Mouse (Mus musculus) midbrain, embryonic 11.5 days (tissue): ENCODE measurements around the gene Actl7a. TPM values are rescaled to one million over a fixed set of nuclear protein-coding genes. Genes with fewer than 3 reads are reported as not detected.

Source experiments
- ATAC-seq: fragments of 200-750 bp; cut with Nextera tagmentation; 2 replicates; pipeline ENCODE4 v1.8.0; 2017; ENCODE audit warnings: moderate TSS enrichment, moderate library complexity; ENCODE audit not compliant: low FRiP score
- DNase-seq: peaks from one replicate; pipeline ENCODE4 v3.0.0; 2015; ENCODE audit warnings: low spot score; ENCODE audit errors: missing footprints
- H3K27ac ChIP-seq: fragments of 300-500 bp; sonication (generic); 2 replicates; pipeline ENCODE4 v1.5.1; 2014; ENCODE audit warnings: low read depth, low read length
- H3K27me3 ChIP-seq: fragments of 300-500 bp; sonication (generic); 2 replicates; pipeline ENCODE4 v1.6.1; 2014; ENCODE audit warnings: mild to moderate bottlenecking, low read length, moderate library complexity, mixed read lengths; ENCODE audit not compliant: control insufficient read depth, insufficient read depth
- H3K36me3 ChIP-seq: fragments of 300-500 bp; sonication (generic); 2 replicates; pipeline ENCODE4 v1.6.1; 2014; ENCODE audit warnings: mild to moderate bottlenecking, low read length, moderate library complexity, mixed read lengths; ENCODE audit not compliant: control insufficient read depth, insufficient read depth
- H3K4me1 ChIP-seq: fragments of 300-500 bp; sonication (generic); 2 replicates; pipeline ENCODE4 v1.6.1; 2014; ENCODE audit warnings: low read length; ENCODE audit not compliant: control insufficient read depth, insufficient read depth
- H3K4me2 ChIP-seq: fragments of 300-500 bp; sonication (generic); 2 replicates; pipeline ENCODE4 v1.6.1; 2014; ENCODE audit warnings: mild to moderate bottlenecking, moderate library complexity
- H3K4me3 ChIP-seq: fragments of 300-500 bp; sonication (generic); 2 replicates; pipeline ENCODE4 v1.5.1; 2014; ENCODE audit warnings: low read depth, low read length
- H3K9ac ChIP-seq: fragments of 300-500 bp; sonication (generic); 2 replicates; pipeline ENCODE4 v1.6.1; 2014; ENCODE audit warnings: low read length
- H3K9me3 ChIP-seq: fragments of 300-500 bp; sonication (generic); 2 replicates; pipeline ENCODE4 v1.6.1; 2016; ENCODE audit warnings: low read length; ENCODE audit not compliant: control insufficient read depth
- WGBS: fragments of 180-500 bp; shearing (Covaris S2); extraction: QIAGEN DNeasy Blood & Tissue Kit; methylation state at CpG from one replicate; pipeline ENCODE4 v1.1.7; 2014; 5-methylcytosine and 5-hydroxymethylcytosine counted together
- polyA plus RNA-seq: library from polyadenylated mRNA; unstranded; fragments of >200 nt; fragmentation: Nextera tagmentation; extraction: Ambion mirVana; gene quantifications from 2 replicates; pipeline ENCODE4 v1.2.1, GENCODE M21; 2014

Actl7a gene
- polyA plus RNA-seq, 1 experiment from 2014 or later, result 0.11 TPM

DNA sequence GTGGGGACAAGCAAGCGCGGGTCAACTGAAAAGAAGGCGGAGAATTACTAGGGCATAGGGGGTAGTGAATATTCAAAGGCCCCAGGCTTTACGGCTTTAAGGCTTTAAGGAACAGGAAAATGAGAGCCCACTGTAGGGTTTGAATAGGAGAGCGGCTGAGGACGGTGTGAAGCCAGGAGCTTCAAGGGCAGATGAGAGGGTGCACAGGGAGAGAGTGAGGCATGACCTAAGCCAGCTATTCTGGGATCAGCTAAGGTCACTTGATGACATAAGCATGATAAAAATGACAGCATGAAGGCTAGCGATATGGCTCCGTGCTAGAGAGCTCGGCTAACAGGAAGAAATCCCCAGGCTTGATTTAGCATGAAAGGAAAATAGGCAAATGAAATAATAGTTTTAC is 23.8 kb upstream of the Actl7a start:
- Histone ChIP-seq H3K4me3 (no peak overlapping the region), H3K9ac (no peak overlapping the region), H3K27ac (no peak overlapping the region), H3K4me2 (no peak overlapping the region), H3K4me1 (no peaks in the 10 kb centered on the region), H3K36me3 (no peaks in the 10 kb centered on the region), H3K9me3 (no peaks in the 10 kb centered on the region), H3K27me3 (no peaks in the 10 kb centered on the region)
- ATAC-seq, result no peak
- no peak for DNase-seq
- 68% methylated on average over 9 of the region's 9 CpGs for WGBS

DNA sequence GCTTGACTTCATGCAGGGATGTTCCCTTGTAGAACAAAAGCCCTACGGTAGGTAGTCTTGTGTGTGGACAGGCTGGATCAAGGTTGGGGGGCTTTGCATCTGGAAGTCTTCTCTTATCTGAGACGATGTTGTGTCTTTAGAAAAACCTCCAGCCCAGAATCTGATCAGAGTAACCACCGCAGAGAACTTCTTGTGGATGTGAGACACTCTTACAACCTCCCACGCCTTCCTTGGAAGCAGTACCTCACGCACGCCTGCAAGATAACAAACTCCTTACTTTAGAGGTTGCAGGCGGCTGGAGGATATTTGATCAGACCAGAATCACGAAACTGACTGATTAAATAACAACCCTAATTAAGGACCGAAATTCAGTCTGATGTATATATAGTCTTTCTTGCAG is 22.8 kb upstream of the Actl7a start:
- Histone ChIP-seq H3K9ac (no peak overlapping the region), H3K4me2 (no peak overlapping the region), H3K9me3 (no peaks in the 10 kb centered on the region), H3K27me3 (no peaks in the 10 kb centered on the region), H3K4me1 (no peaks in the 10 kb centered on the region), H3K4me3 (no peak overlapping the region), H3K27ac (no peak overlapping the region), H3K36me3 (no peaks in the 10 kb centered on the region)
- ATAC-seq (no peak), DNase-seq (no peak)
- WGBS, result 92% methylated on average over 9 of the region's 9 CpGs

DNA sequence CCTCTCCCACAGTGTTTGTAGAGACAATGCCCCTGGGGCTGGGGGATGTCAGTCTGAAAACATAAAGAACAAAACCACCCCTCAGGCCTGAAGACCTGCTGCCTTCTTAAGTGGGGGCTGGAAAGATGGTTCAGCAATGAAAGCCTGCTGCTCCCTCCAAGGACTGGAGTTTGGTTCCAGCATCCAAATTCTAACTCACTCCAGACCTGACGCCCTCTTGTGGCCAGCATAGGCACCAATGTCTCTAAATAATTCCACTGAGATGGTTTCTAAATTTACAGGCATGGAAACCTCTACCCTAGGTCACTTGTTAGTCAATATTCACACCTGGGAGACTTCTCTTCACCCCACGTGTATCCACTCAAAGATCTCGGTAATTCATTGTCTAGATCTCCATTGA is 21.7 kb upstream of the Actl7a start:
- no peak for ATAC-seq
- H3K27ac ChIP-seq, result no peak overlapping the region
- no peaks in the 10 kb centered on the region for H3K27me3 ChIP-seq
- 28% methylated on average over 3 of the region's 3 CpGs for WGBS
- no peaks in the 10 kb centered on the region for H3K36me3 ChIP-seq
- peak; percentile 84 for DNase-seq
- H3K4me2 ChIP-seq, result no peak overlapping the region
- H3K4me3 ChIP-seq, result no peak overlapping the region
- no peaks in the 10 kb centered on the region for H3K4me1 ChIP-seq
- no peak overlapping the region for H3K9ac ChIP-seq
- H3K9me3 ChIP-seq, result no peaks in the 10 kb centered on the region

DNA sequence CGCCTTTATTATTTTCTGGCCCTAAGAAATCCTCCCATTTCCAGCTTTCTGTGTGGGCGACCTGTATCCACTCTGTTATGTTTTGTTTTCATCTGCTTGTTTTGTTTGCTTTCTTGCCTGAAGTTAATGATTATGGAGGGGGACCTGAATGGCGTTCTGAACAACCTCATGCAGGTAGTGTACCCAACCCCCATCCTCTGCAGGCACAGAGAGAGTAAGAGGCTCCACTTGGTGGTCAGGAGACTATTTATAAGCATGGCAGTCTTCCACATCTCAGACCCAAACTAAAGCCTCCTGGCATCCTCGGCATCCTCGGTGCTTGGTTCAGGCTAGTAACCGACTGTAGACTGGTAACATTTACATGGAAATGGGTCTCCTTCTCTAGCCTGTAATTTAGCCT is 20.9 kb upstream of the Actl7a start:
- Histone ChIP-seq H3K9ac (no peak overlapping the region), H3K9me3 (no peaks in the 10 kb centered on the region), H3K4me2 (no peak overlapping the region), H3K4me3 (no peak overlapping the region), H3K27me3 (no peaks in the 10 kb centered on the region), H3K36me3 (no peaks in the 10 kb centered on the region), H3K4me1 (no peaks in the 10 kb centered on the region), H3K27ac (no peak overlapping the region)
- 76% methylated on average over 6 of the region's 6 CpGs for WGBS
- DNase-seq (no peak), ATAC-seq (no peak)

DNA sequence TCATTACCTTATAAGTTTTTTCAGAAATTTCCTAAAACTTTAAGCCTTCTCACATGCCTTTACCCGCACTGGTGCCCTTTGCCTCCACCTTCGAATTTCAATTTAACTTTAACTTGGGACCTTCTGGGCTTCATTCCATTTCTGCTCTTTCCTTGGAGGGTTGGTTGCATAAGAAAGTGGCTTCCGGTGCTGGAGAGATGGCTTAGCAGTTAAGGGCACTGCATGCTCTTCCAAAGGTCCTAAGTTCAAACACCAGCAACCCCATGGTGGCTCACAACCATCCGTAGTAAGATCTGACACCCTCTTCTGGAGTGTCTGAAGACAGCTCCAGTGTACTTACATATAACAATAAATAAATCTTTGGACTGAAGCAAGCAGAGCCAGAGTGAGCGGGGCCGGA is 20.0 kb upstream of the Actl7a start:
- H3K9ac ChIP-seq, result no peak overlapping the region
- H3K36me3 ChIP-seq, result no peaks in the 10 kb centered on the region
- H3K4me2 ChIP-seq, result no peak overlapping the region
- H3K27ac ChIP-seq, result no peak overlapping the region
- no peak overlapping the region for H3K4me3 ChIP-seq
- H3K27me3 ChIP-seq, result no peaks in the 10 kb centered on the region
- DNase-seq (no peak), ATAC-seq (no peak)
- no peaks in the 10 kb centered on the region for H3K4me1 ChIP-seq
- 90% methylated on average over 6 of the region's 6 CpGs for WGBS
- no peaks in the 10 kb centered on the region for H3K9me3 ChIP-seq

DNA sequence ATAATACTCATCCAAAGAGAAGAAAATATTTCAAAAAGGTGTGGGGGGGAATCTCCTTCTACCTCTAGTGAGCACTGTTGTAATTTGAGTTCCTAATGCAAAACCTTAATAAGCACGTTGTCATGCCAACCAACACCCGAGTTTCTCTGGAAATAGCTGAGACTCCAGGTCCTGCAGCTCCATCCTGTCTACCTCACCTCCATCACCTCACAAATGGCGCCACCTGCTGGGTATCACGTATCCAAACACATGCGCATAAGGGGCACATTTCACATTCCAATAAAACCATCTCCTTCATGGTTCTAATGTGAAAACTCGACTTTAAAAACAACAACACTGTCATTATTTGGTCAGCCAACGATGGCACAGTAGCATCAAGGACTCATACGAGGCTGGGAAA is 17.4 kb upstream of the Actl7a start:
- ATAC-seq (no peak), DNase-seq (no peak)
- no peak overlapping the region for H3K4me3 ChIP-seq
- no peaks in the 10 kb centered on the region for H3K36me3 ChIP-seq
- no peaks in the 10 kb centered on the region for H3K9me3 ChIP-seq
- H3K9ac ChIP-seq, result no peak overlapping the region
- WGBS, result 57% methylated on average over 8 of the region's 8 CpGs
- no peaks in the 10 kb centered on the region for H3K4me1 ChIP-seq
- H3K4me2 ChIP-seq, result no peak overlapping the region
- H3K27me3 ChIP-seq, result no peaks in the 10 kb centered on the region
- H3K27ac ChIP-seq, result no peak overlapping the region

DNA sequence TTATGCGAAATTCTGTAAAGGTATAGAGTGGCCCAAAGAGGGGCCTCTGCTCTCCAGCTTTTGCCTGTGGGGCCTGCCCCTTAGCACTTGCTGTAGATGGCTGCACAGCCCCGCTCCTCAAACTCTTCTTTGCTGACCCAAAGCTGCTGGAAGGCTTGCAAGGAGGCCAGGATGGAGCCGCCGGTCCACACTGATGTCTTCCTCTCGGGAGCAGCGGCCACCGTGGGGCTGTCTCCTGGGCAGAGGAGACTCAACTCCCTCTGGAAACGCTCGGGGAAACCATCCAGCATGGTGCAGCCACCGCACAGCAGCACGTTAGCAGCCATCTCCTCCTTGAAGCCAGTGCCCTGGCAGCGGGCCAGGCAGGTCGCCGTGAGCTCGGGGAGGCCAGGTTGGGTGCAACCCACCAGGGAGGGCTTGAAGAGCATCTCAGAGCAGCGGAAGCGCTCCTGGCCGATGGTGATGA is 3.2 kb upstream of the Actl7a start, which contains the start of gene Gm26657:
Gene Gm26657 (plus strand): TSS at position 51 of the 466 bp plus-strand sequence.
- Histone ChIP-seq H3K4me1 (no peaks in the 10 kb centered on the region), H3K9me3 (no peaks in the 10 kb centered on the region), H3K4me3 (no peak within 1 kb of the TSS), H3K27ac (no peak within 1 kb of the TSS), H3K27me3 (no peaks in the 10 kb centered on the region), H3K4me2 (no peak within 1 kb of the TSS), H3K9ac (no peak within 1 kb of the TSS), H3K36me3 (no peaks in the 10 kb centered on the region)
- ATAC-seq (no peak), DNase-seq (no peak)
- 93% methylated on average over 18 of the region's 18 CpGs for WGBS

DNA sequence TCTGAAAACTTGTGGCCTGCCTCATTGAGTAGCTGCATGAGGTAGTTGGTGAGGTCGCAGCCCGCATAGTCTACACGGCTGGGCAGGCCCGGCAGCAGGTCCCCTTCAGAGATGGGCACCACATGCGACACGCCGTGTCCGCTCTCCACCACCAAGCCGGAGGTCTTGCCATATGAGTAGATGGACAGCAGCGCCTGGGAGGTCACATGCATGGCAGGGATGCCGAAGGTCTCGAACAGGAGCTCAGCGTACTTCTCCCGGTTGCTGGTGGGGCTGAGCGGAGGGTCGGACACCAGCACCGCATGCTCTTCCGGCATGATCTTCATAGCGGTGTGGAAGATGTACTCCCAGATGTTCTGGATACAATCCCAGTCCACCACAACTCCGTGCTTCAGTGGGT is 2.6 kb upstream of the Actl7a start:
- WGBS, result 96% methylated on average over 20 of the region's 20 CpGs
- ATAC-seq, result no peak
- no peaks in the 10 kb centered on the region for H3K36me3 ChIP-seq

DNA sequence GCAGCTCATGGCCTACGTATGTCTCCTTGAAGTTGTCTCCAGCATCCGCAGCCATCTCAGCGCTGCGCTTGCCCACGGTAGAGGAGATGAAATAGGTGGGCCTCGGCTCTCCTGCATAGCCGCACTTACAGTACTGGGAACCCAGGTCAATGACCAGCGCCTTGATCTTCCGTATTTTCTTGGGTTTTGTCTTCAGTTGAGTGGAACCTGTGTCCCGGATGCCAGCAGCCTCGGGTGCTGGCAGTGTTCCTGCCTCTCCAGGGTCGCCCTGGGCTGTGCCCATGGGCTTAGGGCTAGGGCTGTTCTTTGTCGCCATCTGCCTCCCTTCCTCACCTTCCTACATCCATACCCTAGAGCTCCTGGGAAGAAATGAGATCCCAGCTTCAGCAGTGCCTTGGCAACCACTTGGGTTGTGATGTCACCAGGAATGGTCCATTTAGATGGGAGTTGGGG is 2.1 kb upstream of the Actl7a start, which contains the start of gene Actl7b:
Gene Actl7b (minus strand): TSS at position 403 of the 453 bp plus-strand sequence.
- H3K4me3 ChIP-seq, result no peak within 1 kb of the TSS
- H3K36me3 ChIP-seq, result no peaks in the 10 kb centered on the region
- H3K4me2 ChIP-seq, result no peak within 1 kb of the TSS
- H3K27ac ChIP-seq, result no peak within 1 kb of the TSS
- no peak within 1 kb of the TSS for H3K9ac ChIP-seq
- ATAC-seq (no peak), DNase-seq (no peak)
- no peaks in the 10 kb centered on the region for H3K9me3 ChIP-seq
- H3K27me3 ChIP-seq, result no peaks in the 10 kb centered on the region
- no peaks in the 10 kb centered on the region for H3K4me1 ChIP-seq
- 93% methylated on average over 13 of the region's 13 CpGs for WGBS

More for the DNA sequence above, 2.6 kb upstream of the Actl7a start:
- DNase-seq, result no peak
- Histone ChIP-seq H3K9me3 (no peaks in the 10 kb centered on the region), H3K4me3 (no peak overlapping the region), H3K4me1 (no peaks in the 10 kb centered on the region), H3K9ac (no peak overlapping the region), H3K27me3 (no peaks in the 10 kb centered on the region), H3K4me2 (no peak overlapping the region), H3K27ac (no peak overlapping the region)
